Mouse (Mus musculus): ENCODE results near the gene Ebf1.

Gene Ebf1

GRCm38 (mm10) chr11:44740278-44741041 lies 123.3 kb downstream of the Ebf1 start:
- no peak for DNase-seq (ENCODE audit: low spot score)

GRCm38 (mm10) chr11:44741042-44741491 lies 124.0 kb downstream of the Ebf1 start:
- no peak for DNase-seq (ENCODE audit: low spot score)

- DNase-seq (ENCODE audit: low spot score) = no peak
Observed at GRCm38 (mm10) chr11:44744446-44744845, 127.3 kb downstream of the Ebf1 start.

- DNase-seq (ENCODE audit: low spot score) = no peak
Observed at GRCm38 (mm10) chr11:44745946-44746345, 128.8 kb downstream of the Ebf1 start.

- DNase-seq (ENCODE audit: low spot score) = no peak
Observed at GRCm38 (mm10) chr11:44746731-44747130, 129.6 kb downstream of the Ebf1 start.

GRCm38 (mm10) chr11:44749309-44749708 lies 132.2 kb downstream of the Ebf1 start:
- no peak for DNase-seq (ENCODE audit: low spot score)

- no peak for DNase-seq (ENCODE audit: low spot score)
Observed at GRCm38 (mm10) chr11:44754336-44754735, 137.2 kb downstream of the Ebf1 start.

GRCm38 (mm10) chr11:44756321-44756720 lies 139.2 kb downstream of the Ebf1 start:
- DNase-seq (ENCODE audit: low spot score) = no peak

GRCm38 (mm10) chr11:44758857-44759256 lies 141.7 kb downstream of the Ebf1 start:
- DNase-seq (ENCODE audit: low spot score) = no peak

- no peak for DNase-seq (ENCODE audit: low spot score)
Observed at GRCm38 (mm10) chr11:44761128-44761996, 144.2 kb downstream of the Ebf1 start.

GRCm38 (mm10) chr11:44763992-44764835 lies 147.1 kb downstream of the Ebf1 start:
- no peak for DNase-seq (ENCODE audit: low spot score)

GRCm38 (mm10) chr11:44764988-44765387 lies 147.9 kb downstream of the Ebf1 start:
- DNase-seq (ENCODE audit: low spot score) = no peak

GRCm38 (mm10) chr11:44766246-44766645 lies 149.1 kb downstream of the Ebf1 start:
- DNase-seq (ENCODE audit: low spot score) = no peak

GRCm38 (mm10) chr11:44767322-44767721 lies 150.2 kb downstream of the Ebf1 start:
- no peak for DNase-seq (ENCODE audit: low spot score)

- DNase-seq (ENCODE audit: low spot score) = no peak
Observed at GRCm38 (mm10) chr11:44768346-44768745, 151.2 kb downstream of the Ebf1 start.

GRCm38 (mm10) chr11:44770989-44771564 lies 154.0 kb downstream of the Ebf1 start:
- no peak for DNase-seq (ENCODE audit: low spot score)

- no peak for DNase-seq (ENCODE audit: low spot score)
Observed at GRCm38 (mm10) chr11:44774411-44774810, 157.3 kb downstream of the Ebf1 start.

- no peak for DNase-seq (ENCODE audit: low spot score)
Observed at GRCm38 (mm10) chr11:44775549-44775948, 158.4 kb downstream of the Ebf1 start.

GRCm38 (mm10) chr11:44776556-44776955 lies 159.4 kb downstream of the Ebf1 start:
- no peak for DNase-seq (ENCODE audit: low spot score)

- no peak for DNase-seq (ENCODE audit: low spot score)
Observed at GRCm38 (mm10) chr11:44777331-44778310, 160.5 kb downstream of the Ebf1 start.

GRCm38 (mm10) chr11:44779030-44779429 lies 161.9 kb downstream of the Ebf1 start:
- DNase-seq (ENCODE audit: low spot score) = no peak
